Mouse (Mus musculus) ES-E14 (cell line): ENCODE results near the gene Pfkm. TPM values are rescaled to one million over a fixed set of nuclear protein-coding genes. Genes with fewer than 3 reads are reported as not detected.
A peak's percentile ranks its signal among the peaks of the same experiment; 100 is the strongest.

Source experiments
- DNase-seq: peaks from one replicate; pipeline ENCODE4 v3.0.0-alpha.2; 2013; ENCODE audit warnings: low read depth, low spot score
- H3K27ac ChIP-seq: 2 replicates; pipeline ENCODE4 v1.5.1; 2012; ENCODE audit warnings: low read depth, mild to moderate bottlenecking, low read length, moderate library complexity, mixed read lengths; ENCODE audit not compliant: poor library complexity, insufficient read depth, severe bottlenecking
- H3K36me3 ChIP-seq: 2 replicates; pipeline ENCODE4 v1.6.1; 2012; ENCODE audit warnings: mild to moderate bottlenecking, low read length, moderate library complexity, mixed read lengths; ENCODE audit not compliant: control insufficient read depth, poor library complexity, insufficient read depth, severe bottlenecking
- H3K4me1 ChIP-seq, 2 experiments: fragments of 150-350 bp in 1 of 2; sonication (generic) in 1 of 2; 2 replicates each; pipeline ENCODE4 v1.6.1; 2012; ENCODE audit warnings: low read length in 2 of 2, mild to moderate bottlenecking in 1 of 2, mixed read lengths in 1 of 2; ENCODE audit not compliant: control insufficient read depth in 2 of 2, insufficient read depth in 2 of 2, poor library complexity in 1 of 2
- H3K4me3 ChIP-seq, 2 experiments: fragments of 150-350 bp in 1 of 2; sonication (generic) in 1 of 2; 2 replicates each; pipeline ENCODE4 v1.5.1; 2012; ENCODE audit warnings: low read length in 2 of 2, low read depth in 1 of 2, mild to moderate bottlenecking in 1 of 2, mixed read lengths in 1 of 2; ENCODE audit not compliant: insufficient read depth in 1 of 2, poor library complexity in 1 of 2, severe bottlenecking in 1 of 2
- H3K9ac ChIP-seq: 2 replicates; pipeline ENCODE4 v1.6.1; 2012; ENCODE audit warnings: low read depth, mild to moderate bottlenecking, low read length, mixed read lengths; ENCODE audit not compliant: poor library complexity, insufficient read depth, severe bottlenecking
- H3K9me3 ChIP-seq: fragments of 150-350 bp; sonication (generic); 2 replicates; pipeline ENCODE4 v1.6.1; 2012; ENCODE audit warnings: low read depth, mild to moderate bottlenecking, low read length; ENCODE audit not compliant: control insufficient read depth, insufficient read depth
- CHD2 ChIP-seq: IDR thresholded peaks from 2 replicates; pipeline ENCODE4 v1.6.1; 2014; ENCODE audit warnings: mild to moderate bottlenecking, low read depth, low read length, inconsistent platforms
- HCFC1 ChIP-seq: IDR thresholded peaks from 2 replicates; pipeline ENCODE4 v1.6.1; 2012; ENCODE audit warnings: low read length, inconsistent platforms, borderline replicate concordance; ENCODE audit not compliant: insufficient read depth
- MAFK ChIP-seq: IDR thresholded peaks from 2 replicates; pipeline ENCODE4 v1.6.1; 2014; ENCODE audit warnings: mild to moderate bottlenecking, low read depth, low read length, inconsistent platforms; ENCODE audit not compliant: insufficient read depth
- ZC3H11A ChIP-seq: IDR thresholded peaks from 2 replicates; pipeline ENCODE4 v1.6.1; 2012; ENCODE audit warnings: low read depth, mild to moderate bottlenecking, inconsistent platforms, low read length, borderline replicate concordance
- ZNF384 ChIP-seq: IDR thresholded peaks from 2 replicates; pipeline ENCODE4 v1.6.1; 2012; ENCODE audit warnings: low read depth, low read length, inconsistent platforms
- in situ Hi-C, 2 experiments: fragments of 600-800 bp; cut with MboI; formaldehyde crosslinking; loops; one replicate each; pipeline ENCODE4 v1.15.1; 2025; ENCODE audit warnings: low sequenced_read_pairs in 2 of 2, inconsistent platforms in 1 of 2; ENCODE audit not compliant: unreplicated experiment in 2 of 2
- total RNA-seq: library from RNA; depleted of rRNA; stranded (reverse); fragments of 300-350 nt; gene quantifications from 2 replicates; pipeline ENCODE4 v1.2.3, GENCODE M21; 2012

Gene Pfkm
- total RNA-seq, 1 experiment = 18.5 TPM

- Histone ChIP-seq H3K36me3 (peaks cover 2% of the 10 kb centered on the region; the same call in 1 of the 2 replicates), H3K27ac (no peak overlapping the region), H3K9me3 (no peaks in the 10 kb centered on the region), H3K4me1 (peaks cover 0 to 29% of the 10 kb centered on the region in 2 experiments; a peak in 2 of 4 replicates), H3K4me3 (no peak overlapping the region), H3K9ac (no peak overlapping the region)
- in situ Hi-C loops = no loop called here
- TF ChIP-seq HCFC1 (no peak), CHD2 (no peak), ZNF384 (no peak), ZC3H11A (no peak), MAFK (no peak)
- DNase-seq = no peak
Observed at GRCm38 (mm10) chr15:98115779-98116163, 23.4 kb downstream of the Pfkm start.

GRCm38 (mm10) chr15:98116287-98116686 lies 23.9 kb downstream of the Pfkm start:
- Histone ChIP-seq H3K9me3 (no peaks in the 10 kb centered on the region), H3K36me3 (peaks cover 6% of the 10 kb centered on the region; the same call in 1 of the 2 replicates), H3K9ac (no peak overlapping the region), H3K4me3 (no peak overlapping the region), H3K27ac (no peak overlapping the region), H3K4me1 (peaks cover 0 to 27% of the 10 kb centered on the region in 2 experiments; a peak in 2 of 4 replicates)
- TF ChIP-seq MAFK (no peak), ZNF384 (no peak), HCFC1 (no peak), CHD2 (no peak), ZC3H11A (no peak)
- in situ Hi-C loops = no loop called here
- no peak for DNase-seq

GRCm38 (mm10) chr15:98119363-98119762 lies 27.0 kb downstream of the Pfkm start:
- no peak for TF ChIP-seq ZNF384
- Histone ChIP-seq H3K4me3 (no peak overlapping the region), H3K27ac (no peak overlapping the region), H3K9ac (no peak overlapping the region), H3K36me3 (peaks cover 24% of the 10 kb centered on the region; the same call in 1 of the 2 replicates), H3K4me1 (peaks cover 0 to 18% of the 10 kb centered on the region in 2 experiments; a peak in 2 of 4 replicates), H3K9me3 (no peaks in the 10 kb centered on the region)
- in situ Hi-C loops = no loop called here
- no peak for DNase-seq

GRCm38 (mm10) chr15:98120831-98121230 lies 28.4 kb downstream of the Pfkm start:
- peaks cover 0 to 10% of the 10 kb centered on the region in 2 experiments; a peak in 1 of 4 replicates for H3K4me1 ChIP-seq
- no peaks in the 10 kb centered on the region for H3K9me3 ChIP-seq
- H3K27ac ChIP-seq = no peak overlapping the region
- H3K9ac ChIP-seq = no peak overlapping the region; the same call in 1 of the 2 replicates
- H3K4me3 ChIP-seq = peak overlapping the region in 1 of 2 experiments; percentile 10; a peak in 1 of 4 replicates
- in situ Hi-C loops = no loop called here
- no peak for DNase-seq
- TF ChIP-seq MAFK = no peak
- no peak for TF ChIP-seq CHD2
- no peak for TF ChIP-seq ZNF384
- TF ChIP-seq HCFC1 = no peak
- no peak for TF ChIP-seq ZC3H11A
- H3K36me3 ChIP-seq = peaks cover 30% of the 10 kb centered on the region; the same call in 1 of the 2 replicates

- H3K4me1 ChIP-seq = 0 out of 4 replicates have a peak, but pooled peaks cover 0 to 5% of the 10 kb centered on the region in 2 experiments
- DNase-seq = no peak
- in situ Hi-C loops = no loop called here
- H3K27ac ChIP-seq = no peak overlapping the region
- H3K9me3 ChIP-seq = no peaks in the 10 kb centered on the region
- no peak overlapping the region for H3K9ac ChIP-seq
- TF ChIP-seq MAFK (no peak), CHD2 (no peak), ZC3H11A (no peak), HCFC1 (no peak), ZNF384 (no peak)
- H3K36me3 ChIP-seq = peaks cover 32% of the 10 kb centered on the region; the same call in 1 of the 2 replicates
- H3K4me3 ChIP-seq = no peak overlapping the region
Observed at GRCm38 (mm10) chr15:98131001-98131400, 38.6 kb downstream of the Pfkm start.
